Mouse (Mus musculus) heart, embryonic 11.5 days (tissue): ENCODE data around the gene Clcn1. TPM values are rescaled to one million over a fixed set of nuclear protein-coding genes. Genes with fewer than 3 reads are reported as not detected.

ENCODE experiments used
- ATAC-seq: fragments of 200-750 bp; cut with Nextera tagmentation; replicated peaks from 2 replicates; pipeline ENCODE4 v1.8.0; 2017; ENCODE audit warnings: moderate library complexity; ENCODE audit not compliant: insufficient number of reproducible peaks, low FRiP score, low TSS enrichment
- H3K27ac ChIP-seq: fragments of 300-500 bp; sonication (generic); 2 replicates; pipeline ENCODE4 v1.5.1; 2014; ENCODE audit warnings: mild to moderate bottlenecking, low read depth, low read length
- H3K27me3 ChIP-seq: fragments of 300-500 bp; sonication (generic); 2 replicates; pipeline ENCODE4 v1.6.1; 2014; ENCODE audit warnings: mild to moderate bottlenecking, low read length, mixed read lengths; ENCODE audit not compliant: control insufficient read depth, insufficient read depth
- H3K36me3 ChIP-seq: fragments of 300-500 bp; sonication (generic); 2 replicates; pipeline ENCODE4 v1.6.1; 2014; ENCODE audit warnings: mild to moderate bottlenecking, low read length, moderate library complexity, mixed read lengths; ENCODE audit not compliant: control insufficient read depth, insufficient read depth
- H3K4me1 ChIP-seq: fragments of 300-500 bp; sonication (generic); 2 replicates; pipeline ENCODE4 v1.6.1; 2014; ENCODE audit warnings: low read length; ENCODE audit not compliant: control insufficient read depth, insufficient read depth
- H3K4me2 ChIP-seq: fragments of 300-500 bp; sonication (generic); 2 replicates; pipeline ENCODE4 v1.6.1; 2014; ENCODE audit warnings: mild to moderate bottlenecking, moderate library complexity
- H3K4me3 ChIP-seq: fragments of 300-500 bp; sonication (generic); 2 replicates; pipeline ENCODE4 v1.5.1; 2014; ENCODE audit warnings: low read depth, low read length
- H3K9ac ChIP-seq: fragments of 300-500 bp; sonication (generic); 2 replicates; pipeline ENCODE4 v1.6.1; 2014; ENCODE audit warnings: mild to moderate bottlenecking, low read depth, low read length, moderate library complexity
- H3K9me3 ChIP-seq: fragments of 300-500 bp; sonication (generic); replicated peaks from 2 replicates; pipeline ENCODE4 v1.6.1; 2016; ENCODE audit warnings: low read length; ENCODE audit not compliant: control insufficient read depth
- WGBS: fragments of 180-500 bp; shearing (Covaris S2); extraction: QIAGEN DNeasy Blood & Tissue Kit; methylation state at CpG from one replicate; pipeline ENCODE4 v1.1.7; 2014; ENCODE audit not compliant: insufficient replicate concordance; 5-methylcytosine and 5-hydroxymethylcytosine counted together
- polyA plus RNA-seq: library from polyadenylated mRNA; unstranded; fragments of >200 nt; fragmentation: Nextera tagmentation; extraction: Ambion mirVana; gene quantifications from 2 replicates; pipeline ENCODE4 v1.2.1, GENCODE M21; 2014

The Clcn1 gene
- polyA plus RNA-seq, 1 experiment from 2014 or later, result 0.82 TPM

- H3K4me2 ChIP-seq, result no peak overlapping the region
- H3K4me1 ChIP-seq, result peaks cover 68% of the 10 kb centered on the region
- 89% methylated on average over 13 of the region's 13 CpGs for WGBS
- no peaks in the 10 kb centered on the region for H3K9me3 ChIP-seq
- ATAC-seq, result no peak
- H3K4me3 ChIP-seq, result no peak overlapping the region
- H3K9ac ChIP-seq, result no peak overlapping the region
- H3K36me3 ChIP-seq, result peaks cover 40% of the 10 kb centered on the region
- H3K27ac ChIP-seq, result no peak overlapping the region
- no peaks in the 10 kb centered on the region for H3K27me3 ChIP-seq
These were observed 69.5 kb downstream of the Clcn1 start for GRCm38 (mm10) chr6:42355794-42356600.

GRCm38 (mm10) chr6:42356913-42357312 is 70.4 kb downstream of the Clcn1 start:
- ATAC-seq, result no peak
- no peaks in the 10 kb centered on the region for H3K27me3 ChIP-seq
- H3K4me3 ChIP-seq, result no peak overlapping the region
- peaks cover 44% of the 10 kb centered on the region for H3K36me3 ChIP-seq
- WGBS, result 85% methylated on average over 5 of the region's 5 CpGs
- no peak overlapping the region for H3K4me2 ChIP-seq
- no peaks in the 10 kb centered on the region for H3K9me3 ChIP-seq
- 0 out of 2 replicates have a peak overlapping the region, but pooled peaks have one; percentile 4 for H3K27ac ChIP-seq
- peaks cover 65% of the 10 kb centered on the region for H3K4me1 ChIP-seq
- no peak overlapping the region for H3K9ac ChIP-seq

GRCm38 (mm10) chr6:42357901-42358300 is 71.4 kb downstream of the Clcn1 start:
- no peaks in the 10 kb centered on the region for H3K9me3 ChIP-seq
- no peak overlapping the region for H3K4me2 ChIP-seq
- no peaks in the 10 kb centered on the region for H3K27me3 ChIP-seq
- no peak for ATAC-seq
- WGBS, result 43% methylated on average over 6 of the region's 6 CpGs
- peaks cover 65% of the 10 kb centered on the region for H3K4me1 ChIP-seq
- peaks cover 40% of the 10 kb centered on the region for H3K36me3 ChIP-seq
- no peak overlapping the region for H3K4me3 ChIP-seq
- no peak overlapping the region; the same call in 1 of the 2 replicates for H3K9ac ChIP-seq
- H3K27ac ChIP-seq, result peak overlapping the region; percentile 35; the same call in 1 of the 2 replicates

- no peak for ATAC-seq
- Histone ChIP-seq H3K36me3 (peaks cover 40% of the 10 kb centered on the region), H3K4me3 (no peak overlapping the region), H3K9ac (no peak overlapping the region), H3K27ac (peak overlapping the region; percentile 60), H3K27me3 (no peaks in the 10 kb centered on the region), H3K4me2 (no peak overlapping the region), H3K4me1 (peaks cover 62% of the 10 kb centered on the region), H3K9me3 (no peaks in the 10 kb centered on the region)
- 83% methylated on average over 12 of the region's 12 CpGs for whole genome bisulfite sequencing
These were observed 72.4 kb downstream of the Clcn1 start for GRCm38 (mm10) chr6:42358901-42359300.

- Histone ChIP-seq H3K4me1 (peaks cover 56% of the 10 kb centered on the region), H3K27ac (peak overlapping the region; percentile 66), H3K9me3 (no peaks in the 10 kb centered on the region), H3K27me3 (no peaks in the 10 kb centered on the region), H3K4me2 (no peak overlapping the region), H3K4me3 (no peak overlapping the region), H3K9ac (no peak overlapping the region), H3K36me3 (peaks cover 40% of the 10 kb centered on the region)
- WGBS, result 51% methylated on average over 9 of the region's 9 CpGs
- no peak for ATAC-seq
These were observed 73.1 kb downstream of the Clcn1 start for GRCm38 (mm10) chr6:42359364-42360147.

- Histone ChIP-seq H3K36me3 (peaks cover 40% of the 10 kb centered on the region), H3K4me1 (peaks cover 49% of the 10 kb centered on the region), H3K9me3 (no peaks in the 10 kb centered on the region), H3K9ac (no peak overlapping the region), H3K4me2 (no peak overlapping the region), H3K27ac (peak overlapping the region; percentile 66; the same call in 1 of the 2 replicates), H3K27me3 (no peaks in the 10 kb centered on the region), H3K4me3 (no peak overlapping the region)
- WGBS, result 81% methylated on average over 6 of the region's 6 CpGs
- no peak for ATAC-seq
These were observed 73.9 kb downstream of the Clcn1 start for GRCm38 (mm10) chr6:42360231-42360840.

- Histone ChIP-seq H3K9me3 (no peaks in the 10 kb centered on the region), H3K9ac (no peak overlapping the region), H3K4me3 (no peak overlapping the region), H3K4me2 (no peak overlapping the region), H3K27me3 (no peaks in the 10 kb centered on the region), H3K4me1 (peaks cover 42% of the 10 kb centered on the region), H3K27ac (no peak overlapping the region), H3K36me3 (peaks cover 32% of the 10 kb centered on the region)
- no peak for ATAC-seq
- 87% methylated on average over 13 of the region's 13 CpGs for WGBS
These were observed 74.8 kb downstream of the Clcn1 start for GRCm38 (mm10) chr6:42361041-42361895.

GRCm38 (mm10) chr6:42362074-42362473 is 75.6 kb downstream of the Clcn1 start:
- H3K9me3 ChIP-seq, result no peaks in the 10 kb centered on the region
- no peak overlapping the region for H3K27ac ChIP-seq
- no peak for ATAC-seq
- no peak overlapping the region for H3K4me2 ChIP-seq
- no peak overlapping the region; the same call in 1 of the 2 replicates for H3K9ac ChIP-seq
- WGBS, result 57% methylated on average over 1 of the region's 1 CpGs
- no peak overlapping the region for H3K4me3 ChIP-seq
- peaks cover 24% of the 10 kb centered on the region for H3K36me3 ChIP-seq
- no peaks in the 10 kb centered on the region for H3K27me3 ChIP-seq
- peaks cover 42% of the 10 kb centered on the region for H3K4me1 ChIP-seq
